Mouse (Mus musculus) spleen, postnatal 10 days (tissue): ENCODE results near the gene Tfr2.

ENCODE experiments used
- DNase-seq, 2 experiments: peaks; one replicate each; pipeline ENCODE4 v3.0.0; 2021 to 2022; ENCODE audit warnings: low spot score in 2 of 2

The Tfr2 gene

GRCm38 (mm10) chr5:137623937-137624530, 54.4 kb downstream of the Tfr2 start:
- DNase-seq: no peak

- no peak for DNase-seq
Observed at GRCm38 (mm10) chr5:137627991-137628390, 58.4 kb downstream of the Tfr2 start.

GRCm38 (mm10) chr5:137628498-137629305, 59.1 kb downstream of the Tfr2 start, which contains the start of the genes Fbxo24, Lrch4 and Gm20605:
TSS of gene Fbxo24 (minus strand) at chr5:137629002.
TSS of gene Lrch4 (plus strand) at chr5:137629121.
TSS of gene Gm20605 (plus strand) at chr5:137629175.
- DNase-seq: peak; percentile 95 to 99

GRCm38 (mm10) chr5:137629306-137629721, 59.7 kb downstream of the Tfr2 start:
- peak in 1 of 2 experiments; percentile 81 for DNase-seq

GRCm38 (mm10) chr5:137629906-137630545, 60.4 kb downstream of the Tfr2 start:
- peak; percentile 51 to 56 for DNase-seq

- peak in 1 of 2 experiments; percentile 41 for DNase-seq
Observed at GRCm38 (mm10) chr5:137630602-137631001, 61.0 kb downstream of the Tfr2 start.

- DNase-seq: peak in 1 of 2 experiments; percentile 81
Observed at GRCm38 (mm10) chr5:137631171-137631570, 61.5 kb downstream of the Tfr2 start.

GRCm38 (mm10) chr5:137631591-137631990, 62.0 kb downstream of the Tfr2 start:
- DNase-seq: no peak

- DNase-seq: no peak
Observed at GRCm38 (mm10) chr5:137633397-137634084, 63.9 kb downstream of the Tfr2 start.
